Mouse (Mus musculus) heart, embryonic 14.5 days (tissue): ENCODE results near the gene Olfr548-ps1. TPM values are rescaled to one million over a fixed set of nuclear protein-coding genes. Genes with fewer than 3 reads are reported as not detected.
"Not testable (repeated sequence)": the region's sequence is repeated elsewhere in the genome, so short reads cannot be mapped to it uniquely, and the experiment has no call there.

Source experiments
- ATAC-seq: fragments of 200-750 bp; cut with Nextera tagmentation; 2 replicates; pipeline ENCODE4 v1.8.0; 2017; ENCODE audit warnings: low read depth, moderate TSS enrichment; ENCODE audit not compliant: insufficient number of reproducible peaks, insufficient read depth, low FRiP score
- H3K27ac ChIP-seq, 2 experiments: fragments of 200-500 bp in 1 of 2; fragments of 300-500 bp in 1 of 2; sonication (generic) in 1 of 2; replicated peaks in 1 of 2; 2 replicates each; pipeline ENCODE4 v1.5.1; 2012 to 2014; ENCODE audit warnings: low read depth in 2 of 2, low read length in 2 of 2, control low read depth in 1 of 2, mild to moderate bottlenecking in 1 of 2, mixed read lengths in 1 of 2; ENCODE audit not compliant: control insufficient read depth in 1 of 2, insufficient read depth in 1 of 2
- H3K27me3 ChIP-seq: fragments of 300-500 bp; sonication (generic); 2 replicates; pipeline ENCODE4 v1.6.1; 2014; ENCODE audit warnings: mild to moderate bottlenecking, low read length, control low read depth; ENCODE audit not compliant: control insufficient read depth, insufficient read depth
- H3K36me3 ChIP-seq: fragments of 300-500 bp; sonication (generic); 2 replicates; pipeline ENCODE4 v1.6.1; 2014; ENCODE audit warnings: mild to moderate bottlenecking, control low read depth, low read length, mixed read lengths; ENCODE audit not compliant: control insufficient read depth, insufficient read depth
- H3K4me1 ChIP-seq, 2 experiments: fragments of 200-500 bp in 1 of 2; fragments of 300-500 bp in 1 of 2; sonication (generic) in 1 of 2; 2 replicates each; pipeline ENCODE4 v1.6.1; 2012 to 2014; ENCODE audit warnings: low read length in 2 of 2, control low read depth in 1 of 2, mixed read lengths in 1 of 2; ENCODE audit not compliant: control insufficient read depth in 2 of 2, insufficient read depth in 2 of 2
- H3K4me2 ChIP-seq: fragments of 300-500 bp; sonication (generic); 2 replicates; pipeline ENCODE4 v1.6.1; 2014; ENCODE audit warnings: mild to moderate bottlenecking, low read length
- H3K4me3 ChIP-seq, 2 experiments: fragments of 200-500 bp in 1 of 2; fragments of 300-500 bp in 1 of 2; sonication (generic) in 1 of 2; 2 replicates each; pipeline ENCODE4 v1.5.1; 2012 to 2014; ENCODE audit warnings: low read length in 2 of 2, mild to moderate bottlenecking in 2 of 2, control low read depth in 1 of 2, low read depth in 1 of 2, moderate library complexity in 1 of 2; ENCODE audit not compliant: control insufficient read depth in 1 of 2, insufficient read depth in 1 of 2
- H3K9ac ChIP-seq: fragments of 300-500 bp; sonication (generic); 2 replicates; pipeline ENCODE4 v1.6.1; 2014; ENCODE audit warnings: mild to moderate bottlenecking, low read length
- H3K9me3 ChIP-seq: fragments of 300-500 bp; sonication (generic); 2 replicates; pipeline ENCODE4 v1.6.1; 2016; ENCODE audit warnings: low read length, control low read depth; ENCODE audit not compliant: control insufficient read depth
- WGBS: fragments of 180-500 bp; shearing (Covaris S2); extraction: QIAGEN DNeasy Blood & Tissue Kit; methylation state at CpG from one replicate; pipeline ENCODE4 v1.1.7; 2014; 5-methylcytosine and 5-hydroxymethylcytosine counted together
- polyA plus RNA-seq: library from polyadenylated mRNA; unstranded; fragments of >200 nt; fragmentation: Nextera tagmentation; extraction: Ambion mirVana; gene quantifications from 2 replicates; pipeline ENCODE4 v1.2.1, GENCODE M21; 2014

Gene Olfr548-ps1
- polyA plus RNA-seq, result not detected in 2 replicates

DNA sequence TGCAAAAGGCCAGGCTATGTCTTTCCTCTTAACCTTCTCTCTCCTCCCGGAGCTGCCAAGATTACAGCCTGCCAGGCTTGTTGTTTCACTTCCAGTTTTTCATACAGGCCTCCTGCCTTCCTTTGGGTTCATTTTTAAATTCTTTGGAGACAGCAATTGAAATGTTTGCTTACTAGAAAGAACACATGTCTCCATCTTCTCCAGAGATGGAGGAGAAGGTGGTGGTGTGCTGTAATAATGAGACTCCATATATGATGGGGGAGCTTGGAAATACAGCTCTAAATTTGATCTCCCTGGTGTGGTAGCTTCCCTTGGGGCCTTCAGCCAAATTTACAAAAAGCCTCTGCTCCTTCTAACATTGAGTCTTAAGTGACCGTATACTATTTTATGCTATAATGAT lies at the start of gene Olfr548-ps1:
Gene Olfr548-ps1 (plus strand): TSS at position 301 of the 400 bp plus-strand sequence.
- 79% methylated on average over 2 of the region's 2 CpGs for WGBS
- Histone ChIP-seq H3K36me3 (no peaks in the 10 kb centered on the region), H3K9ac (no peak within 1 kb of the TSS), H3K27me3 (no peaks in the 10 kb centered on the region), H3K27ac (no peak within 1 kb of the TSS), H3K4me2 (no peak within 1 kb of the TSS), H3K4me1 (no peaks in the 10 kb centered on the region), H3K9me3 (no peaks in the 10 kb centered on the region), H3K4me3 (no peak within 1 kb of the TSS)
- no peak for ATAC-seq

DNA sequence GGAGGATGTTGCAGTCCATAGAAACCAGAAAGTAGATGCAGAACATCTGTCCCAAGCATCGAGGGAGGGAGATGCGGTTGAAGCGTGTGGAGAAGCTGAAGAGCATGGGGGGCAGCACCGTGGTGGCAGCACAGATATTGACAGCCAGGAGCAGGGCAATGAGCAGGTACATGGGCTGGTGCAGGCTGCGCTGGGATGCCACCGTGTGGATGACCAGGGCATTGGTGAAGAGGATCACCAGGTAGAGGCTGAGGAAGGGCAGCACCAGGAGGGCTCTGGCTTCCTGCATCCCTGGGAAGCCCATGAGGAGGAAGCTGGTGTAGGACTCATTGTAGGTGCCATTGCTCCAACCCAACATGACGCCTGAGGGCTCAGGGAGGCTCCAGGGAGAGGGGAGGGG lies 46.3 kb upstream of the Olfr548-ps1 start:
- H3K4me3 ChIP-seq, H3K9ac ChIP-seq, H3K27ac ChIP-seq, ATAC-seq, H3K36me3 ChIP-seq, H3K9me3 ChIP-seq, H3K27me3 ChIP-seq, H3K4me2 ChIP-seq, H3K4me1 ChIP-seq: not testable (repeated sequence)
- WGBS, result 48% methylated on average over 6 of the region's 7 CpGs

GRCm38 (mm10) chr7:102499473-102499872 lies 41.2 kb upstream of the Olfr548-ps1 start, which contains the start of gene Olfr545:
Gene Olfr545 (minus strand): TSS chr7:102499573.
- Histone ChIP-seq H3K9ac (no peak within 1 kb of the TSS), H3K4me3 (no peak within 1 kb of the TSS), H3K27ac (no peak within 1 kb of the TSS), H3K36me3 (no peaks in the 10 kb centered on the region), H3K27me3 (no peaks in the 10 kb centered on the region), H3K4me1 (no peaks in the 10 kb centered on the region), H3K9me3 (no peaks in the 10 kb centered on the region), H3K4me2 (no peak within 1 kb of the TSS)
- 66% methylated on average over 3 of the region's 3 CpGs for WGBS
- ATAC-seq, result no peak

DNA sequence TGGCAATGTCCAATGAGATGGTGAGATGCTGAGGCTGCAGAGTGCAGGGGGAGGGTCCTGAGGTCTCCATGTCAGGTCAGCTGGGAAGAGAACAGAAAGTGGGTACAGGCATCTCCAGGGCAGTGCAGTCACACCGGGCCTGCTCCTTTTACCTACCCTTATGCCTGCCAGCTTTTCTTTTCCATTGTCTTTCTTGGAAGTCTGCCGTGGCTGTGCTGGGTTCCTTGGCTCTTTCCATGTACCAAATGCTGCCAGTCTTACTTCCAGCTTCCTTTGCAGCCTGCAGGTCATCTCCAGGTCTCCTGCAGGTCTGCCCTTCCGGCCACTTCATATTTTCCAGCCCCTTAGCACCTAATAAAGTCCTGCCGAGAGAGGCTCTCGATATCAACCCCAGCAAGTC lies 38.7 kb upstream of the Olfr548-ps1 start:
- Histone ChIP-seq H3K4me2 (no peak overlapping the region), H3K9ac (no peak overlapping the region), H3K27ac (no peak overlapping the region), H3K4me3 (no peak overlapping the region), H3K36me3 (no peaks in the 10 kb centered on the region), H3K9me3 (no peaks in the 10 kb centered on the region), H3K4me1 (no peaks in the 10 kb centered on the region), H3K27me3 (no peaks in the 10 kb centered on the region)
- WGBS, result 73% methylated on average over 5 of the region's 5 CpGs
- no peak for ATAC-seq

DNA sequence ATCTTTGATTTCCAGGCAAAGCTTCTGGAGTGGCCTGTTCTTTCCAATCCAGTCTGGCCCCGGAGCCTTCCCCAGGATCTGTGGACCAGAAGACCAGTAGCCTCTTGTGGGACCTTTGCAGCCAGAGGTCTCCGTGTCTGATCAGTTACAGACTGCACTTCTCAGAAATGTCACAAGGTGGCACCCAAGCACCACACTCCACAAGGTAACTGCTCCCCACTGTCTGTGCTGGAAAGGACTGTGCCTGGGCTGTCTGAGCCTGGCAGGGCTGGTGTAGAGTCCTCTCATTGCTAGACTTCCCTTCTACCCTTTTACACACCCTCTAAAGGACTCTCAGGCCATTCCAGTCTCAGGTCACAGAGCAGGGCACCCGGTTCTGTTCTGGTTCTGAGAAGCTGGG lies 33.8 kb upstream of the Olfr548-ps1 start:
- Histone ChIP-seq H3K36me3 (no peaks in the 10 kb centered on the region), H3K4me2 (no peak overlapping the region), H3K4me3 (no peak overlapping the region), H3K4me1 (no peaks in the 10 kb centered on the region), H3K27ac (no peak overlapping the region), H3K9me3 (no peaks in the 10 kb centered on the region), H3K27me3 (peaks cover 4% of the 10 kb centered on the region; the same call in 1 of the 2 replicates), H3K9ac (no peak overlapping the region)
- ATAC-seq, result no peak
- 42% methylated on average over 3 of the region's 3 CpGs for WGBS

GRCm38 (mm10) chr7:102508066-102508465 lies 32.6 kb upstream of the Olfr548-ps1 start:
- Histone ChIP-seq H3K9me3 (no peaks in the 10 kb centered on the region), H3K4me3 (no peak overlapping the region), H3K27ac (no peak overlapping the region), H3K4me1 (no peaks in the 10 kb centered on the region), H3K9ac (no peak overlapping the region), H3K27me3 (peaks cover 4% of the 10 kb centered on the region; the same call in 1 of the 2 replicates), H3K36me3 (no peaks in the 10 kb centered on the region), H3K4me2 (no peak overlapping the region)
- 81% methylated on average over 9 of the region's 9 CpGs for WGBS
- no peak for ATAC-seq

GRCm38 (mm10) chr7:102508666-102509065 lies 32.0 kb upstream of the Olfr548-ps1 start:
- ATAC-seq, result no peak
- peaks cover 4% of the 10 kb centered on the region; the same call in 1 of the 2 replicates for H3K27me3 ChIP-seq

DNA sequence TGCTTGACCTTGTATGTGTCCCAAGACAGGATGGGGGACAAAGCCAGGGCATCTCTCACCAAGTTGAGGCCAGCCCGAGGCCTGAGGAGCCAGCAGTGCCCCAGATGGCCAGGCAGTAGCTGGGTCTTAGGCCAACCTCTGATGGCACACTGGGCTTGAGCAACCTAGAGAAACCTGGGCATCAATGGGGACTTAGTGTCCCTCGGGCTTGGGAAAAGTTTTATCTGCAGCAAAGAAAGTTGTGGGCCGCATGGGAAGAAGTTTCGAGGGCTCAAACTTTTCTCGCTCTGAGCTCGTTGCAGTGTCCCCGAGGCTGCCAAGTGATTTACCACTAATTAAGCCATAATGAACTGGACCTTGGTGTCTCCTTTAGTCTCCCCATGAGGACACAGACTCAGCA lies 31.0 kb upstream of the Olfr548-ps1 start:
- Histone ChIP-seq H3K9ac (no peak overlapping the region), H3K27me3 (peaks cover 13% of the 10 kb centered on the region; the same call in 1 of the 2 replicates), H3K9me3 (no peaks in the 10 kb centered on the region), H3K4me3 (no peak overlapping the region), H3K4me2 (no peak overlapping the region), H3K36me3 (no peaks in the 10 kb centered on the region), H3K4me1 (no peaks in the 10 kb centered on the region), H3K27ac (no peak overlapping the region)
- WGBS, result 92% methylated on average over 7 of the region's 7 CpGs
- no peak for ATAC-seq

More at GRCm38 (mm10) chr7:102508666-102509065, 32.0 kb upstream of the Olfr548-ps1 start:
- H3K9ac ChIP-seq, result no peak overlapping the region
- H3K27ac ChIP-seq, result no peak overlapping the region
- no peaks in the 10 kb centered on the region for H3K9me3 ChIP-seq
- no peak overlapping the region for H3K4me3 ChIP-seq
- 81% methylated on average over 6 of the region's 6 CpGs for WGBS
- H3K4me2 ChIP-seq, result no peak overlapping the region
- H3K4me1 ChIP-seq, result no peaks in the 10 kb centered on the region
- no peaks in the 10 kb centered on the region for H3K36me3 ChIP-seq
